Mouse (Mus musculus) adrenal gland, postnatal 10 days (tissue): ENCODE results near the gene Tmem100. TPM values are rescaled to one million over a fixed set of nuclear protein-coding genes. Genes with fewer than 3 reads are reported as not detected.
A peak's percentile ranks its signal among the peaks of the same experiment; 100 is the strongest.

Source experiments
- DNase-seq: peaks from one replicate; pipeline ENCODE4 v3.0.0; 2021; ENCODE audit warnings: mixed read lengths
- long read RNA-seq, 2 experiments: library from polyadenylated mRNA; stranded (forward); transcript quantifications; one replicate each; pipeline ENCODE4 v2.0.0; 2021
- total RNA-seq, 2 experiments: library from RNA; stranded (reverse); gene quantifications; 2 replicates each; pipeline ENCODE4 v1.2.3; 2021

The Tmem100 gene
- total RNA-seq = 1 to 10 TPM; 7.8 to 9.5 TPM
- long read RNA-seq, experiment 1, transcript Tmem100-201 (3 exons, 1,767 nt) = major isoform, 9 of 26 reads
- long read RNA-seq, experiment 1, partial matches to known transcripts = 15 of 26 reads
- long read RNA-seq, experiment 1, other reads (novel, unspliced or antisense) = 2 of 26 reads
- long read RNA-seq, experiment 2, partial matches to known transcripts = 0 of 6 reads
- long read RNA-seq, experiment 2, other reads (novel, unspliced or antisense) = 2 of 6 reads

GRCm38 (mm10) chr11:90029841-90030398 lies at the start of gene Tmem100:
TSS of gene Tmem100 (plus strand) at chr11:90030348.
- DNase-seq = no peak

GRCm38 (mm10) chr11:89982918-89983317 lies 47.2 kb upstream of the Tmem100 start:
- no peak for DNase-seq

GRCm38 (mm10) chr11:89984436-89984835 lies 45.7 kb upstream of the Tmem100 start:
- no peak for DNase-seq

GRCm38 (mm10) chr11:89985200-89986187 lies 44.7 kb upstream of the Tmem100 start:
- DNase-seq = no peak

- no peak for DNase-seq
Measured at GRCm38 (mm10) chr11:89986516-89986915, 43.6 kb upstream of the Tmem100 start.

- DNase-seq = peak; percentile 86
Measured at GRCm38 (mm10) chr11:89988936-89989589, 41.1 kb upstream of the Tmem100 start.

GRCm38 (mm10) chr11:89991661-89992060 lies 38.5 kb upstream of the Tmem100 start:
- no peak for DNase-seq

GRCm38 (mm10) chr11:89994706-89995105 lies 35.4 kb upstream of the Tmem100 start:
- no peak for DNase-seq

GRCm38 (mm10) chr11:89995596-89995995 lies 34.6 kb upstream of the Tmem100 start:
- DNase-seq = no peak

- DNase-seq = no peak
Measured at GRCm38 (mm10) chr11:89996406-89996805, 33.7 kb upstream of the Tmem100 start.

- DNase-seq = no peak
Measured at GRCm38 (mm10) chr11:89996856-89997255, 33.3 kb upstream of the Tmem100 start.

- no peak for DNase-seq
Measured at GRCm38 (mm10) chr11:89998996-89999770, 31.0 kb upstream of the Tmem100 start.

GRCm38 (mm10) chr11:90000666-90001065 lies 29.5 kb upstream of the Tmem100 start:
- no peak for DNase-seq

GRCm38 (mm10) chr11:90001396-90002230 lies 28.5 kb upstream of the Tmem100 start:
- DNase-seq = no peak

GRCm38 (mm10) chr11:90002231-90002986 lies 27.7 kb upstream of the Tmem100 start, which contains the start of gene Pctp:
TSS of gene Pctp (minus strand) at chr11:90002894.
- DNase-seq = peak; percentile 92

- DNase-seq = no peak
Measured at GRCm38 (mm10) chr11:90002987-90003348, 27.2 kb upstream of the Tmem100 start.

GRCm38 (mm10) chr11:90003386-90003785 lies 26.8 kb upstream of the Tmem100 start:
- DNase-seq = no peak

- DNase-seq = no peak
Measured at GRCm38 (mm10) chr11:90006111-90006510, 24.0 kb upstream of the Tmem100 start.

GRCm38 (mm10) chr11:90007791-90008531 lies 22.2 kb upstream of the Tmem100 start:
- no peak for DNase-seq
